Mouse (Mus musculus): ENCODE data around the gene Slc45a2.

Gene Slc45a2

GRCm38 (mm10) chr15:11004646-11005045 is 4.1 kb downstream of the Slc45a2 start:
- ATAC-seq (ENCODE audit: low TSS enrichment): no peak

- no peak; the same call in 1 of the 2 replicates for ATAC-seq (ENCODE audit: low TSS enrichment)
Observed at GRCm38 (mm10) chr15:11008756-11009155, 8.2 kb downstream of the Slc45a2 start.

DNA sequence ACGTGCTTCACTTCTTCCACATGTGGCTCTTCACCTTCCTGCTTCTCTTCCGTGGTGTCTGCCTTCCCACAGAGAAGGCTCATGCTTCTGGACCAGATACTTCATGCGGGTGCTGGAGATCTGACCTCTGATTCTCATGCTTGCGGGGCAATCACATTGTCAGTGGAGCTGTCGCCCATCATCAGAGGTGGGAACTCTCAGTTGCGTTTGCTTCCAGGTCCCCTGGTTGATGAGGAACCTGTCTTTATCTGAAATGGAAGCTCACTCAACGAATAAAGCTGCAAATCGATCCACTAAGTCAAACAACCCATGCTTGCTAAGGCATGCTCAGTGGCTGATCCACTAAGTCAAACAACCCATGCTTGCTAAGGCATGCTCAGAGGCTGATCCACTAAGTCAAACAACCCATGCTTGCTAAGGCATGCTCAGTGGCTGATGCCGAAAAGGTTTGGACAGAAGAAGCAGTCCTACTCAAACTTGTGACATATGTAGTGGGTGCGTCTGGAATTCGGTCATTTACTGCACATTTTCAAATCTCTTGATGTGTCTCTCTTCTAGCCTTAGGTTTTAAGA is 10.5 kb downstream of the Slc45a2 start:
- ATAC-seq (ENCODE audit: low TSS enrichment): no peak

DNA sequence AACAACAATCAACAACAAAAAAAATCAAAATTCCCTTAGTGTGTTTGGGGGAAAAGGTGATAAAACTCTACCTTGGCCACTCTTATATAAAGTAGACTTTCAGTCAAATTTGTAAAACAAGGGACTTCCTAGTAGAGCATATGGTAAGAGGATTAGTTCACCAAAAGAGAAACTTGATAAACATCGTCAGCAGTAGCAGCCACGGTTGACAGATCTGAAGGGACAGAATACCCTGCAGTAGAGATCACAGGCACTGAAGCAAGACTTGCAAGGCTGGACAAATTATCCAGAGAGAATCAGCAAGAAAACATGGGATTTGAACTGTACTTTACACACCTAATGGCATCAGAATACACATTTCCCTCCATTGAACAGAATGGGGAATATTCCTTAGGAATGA is 14.4 kb downstream of the Slc45a2 start:
- no peak for ATAC-seq (ENCODE audit: low TSS enrichment)

- no peak for ATAC-seq (ENCODE audit: low TSS enrichment)
Observed at GRCm38 (mm10) chr15:11026801-11027561, 26.5 kb downstream of the Slc45a2 start.

- ATAC-seq (ENCODE audit: low TSS enrichment): no peak
Observed at GRCm38 (mm10) chr15:11030188-11030587, 29.7 kb downstream of the Slc45a2 start.

DNA sequence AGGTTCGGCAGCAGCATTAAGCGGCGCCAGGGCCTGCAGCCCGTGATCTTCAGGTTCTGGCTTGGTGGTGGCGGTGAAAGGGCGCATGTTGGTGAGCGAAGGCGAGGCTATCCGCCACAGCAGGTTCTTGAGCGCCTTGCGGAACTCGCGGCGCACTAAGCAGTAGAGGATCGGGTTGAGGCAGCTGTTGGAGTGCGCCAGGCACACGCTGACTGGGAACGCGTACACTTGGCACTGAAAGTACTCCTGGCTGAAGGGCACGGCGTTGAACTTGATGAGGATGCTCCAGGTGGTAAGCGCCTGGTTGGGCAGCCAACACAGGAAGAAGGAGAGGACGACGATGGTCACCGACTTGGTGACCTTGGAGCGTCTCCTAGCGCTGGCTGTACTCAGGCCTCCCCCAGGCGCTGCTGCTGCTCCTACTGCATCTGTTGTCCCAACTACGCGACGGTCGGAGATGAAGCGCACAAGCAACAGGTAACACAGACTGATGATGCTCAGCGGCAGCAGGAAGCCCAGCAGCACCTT is 35.5 kb downstream of the Slc45a2 start:
- ATAC-seq (ENCODE audit: low TSS enrichment): no peak

DNA sequence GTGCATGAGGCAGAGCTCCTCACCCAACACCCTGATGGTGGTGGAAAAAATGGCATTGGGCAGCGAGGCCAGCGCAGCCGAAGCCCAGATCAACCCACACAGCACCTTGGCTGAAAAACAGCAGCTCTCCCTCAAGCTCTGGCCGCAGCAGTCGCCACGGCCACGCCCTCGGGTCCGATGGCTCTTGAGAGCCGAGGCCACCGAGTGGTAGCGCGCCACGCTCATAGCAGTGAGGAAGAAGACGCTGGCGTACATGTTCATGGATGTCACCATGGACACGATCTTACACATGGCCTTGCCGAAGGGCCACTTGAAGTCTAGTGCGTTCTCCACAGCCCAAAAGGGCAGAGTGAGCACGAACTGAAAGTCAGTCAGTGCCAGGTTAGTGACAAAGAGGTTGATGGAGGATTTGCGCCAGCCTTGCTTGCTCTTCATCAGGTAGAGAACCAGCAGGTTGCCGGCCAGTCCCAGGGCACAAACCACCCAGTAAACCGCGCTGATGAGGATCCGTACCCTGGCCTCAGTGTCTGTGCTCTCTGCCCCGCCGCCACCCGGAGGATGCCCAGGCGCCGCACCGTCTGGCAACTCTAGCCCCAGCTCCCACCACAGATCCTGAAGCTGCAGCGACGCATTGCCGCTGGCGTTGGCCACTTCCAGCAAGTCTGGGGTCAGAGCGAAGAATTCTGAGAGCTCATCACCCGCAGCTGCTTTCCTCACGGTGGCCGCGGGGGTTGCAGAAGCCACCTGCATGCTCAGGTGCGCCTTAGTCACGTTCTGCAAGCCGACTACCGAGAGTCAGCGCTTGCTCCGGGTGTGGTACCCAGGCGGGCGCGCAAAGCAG is 36.2 kb downstream of the Slc45a2 start:
- 0 out of 2 replicates have a peak, but pooled peaks have one; percentile 15 for ATAC-seq (ENCODE audit: low TSS enrichment)

GRCm38 (mm10) chr15:11037376-11037695 is 36.8 kb downstream of the Slc45a2 start:
- ATAC-seq (ENCODE audit: low TSS enrichment): 0 out of 2 replicates have a peak, but pooled peaks have one; percentile 18

DNA sequence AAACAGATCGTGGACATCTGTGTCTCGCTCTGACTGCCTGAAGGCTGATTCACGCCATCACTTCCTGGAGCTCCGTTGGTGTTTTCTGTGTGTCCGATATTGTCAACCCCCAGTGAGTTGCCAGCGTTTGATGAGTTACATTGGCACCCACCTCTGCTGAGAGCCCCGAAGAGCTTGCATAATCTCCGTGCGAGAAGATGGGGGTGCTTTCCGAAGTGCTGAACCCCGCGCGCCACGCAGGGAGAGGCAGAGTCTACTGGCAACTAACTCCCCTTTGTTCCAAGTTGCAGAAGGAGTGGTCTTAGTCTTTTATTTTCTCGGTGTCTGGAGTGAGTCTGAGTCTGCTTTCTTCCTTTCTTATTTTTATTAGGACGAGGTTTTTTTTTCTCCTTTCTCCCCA is 37.2 kb downstream of the Slc45a2 start, which contains the start of gene Rxfp3:
Gene Rxfp3 (minus strand): TSS at position 281 of the 400 bp plus-strand sequence.
- ATAC-seq (ENCODE audit: low TSS enrichment): 0 out of 2 replicates have a peak, but pooled peaks have one; percentile 9

DNA sequence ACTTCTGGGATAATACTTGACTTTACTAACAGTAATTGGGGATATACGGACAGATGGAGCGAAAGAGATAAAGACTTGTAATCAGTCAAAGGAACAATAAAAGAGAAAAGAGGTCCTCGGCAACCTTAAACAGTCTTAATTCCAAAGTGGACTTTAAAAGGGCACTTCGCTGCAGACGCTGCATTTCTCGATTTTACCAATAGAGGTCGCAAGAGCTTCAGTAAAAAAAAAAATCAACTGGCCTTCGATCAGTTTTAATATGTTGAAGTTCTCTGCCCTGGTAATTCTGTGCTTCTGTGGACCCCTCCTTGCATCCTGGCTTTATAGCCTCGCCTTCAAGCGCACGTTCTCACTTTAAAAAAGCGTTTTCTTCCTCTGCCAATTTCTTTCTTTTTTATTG is 38.0 kb downstream of the Slc45a2 start:
- peak; percentile 24; the same call in 1 of the 2 replicates for ATAC-seq (ENCODE audit: low TSS enrichment)

DNA sequence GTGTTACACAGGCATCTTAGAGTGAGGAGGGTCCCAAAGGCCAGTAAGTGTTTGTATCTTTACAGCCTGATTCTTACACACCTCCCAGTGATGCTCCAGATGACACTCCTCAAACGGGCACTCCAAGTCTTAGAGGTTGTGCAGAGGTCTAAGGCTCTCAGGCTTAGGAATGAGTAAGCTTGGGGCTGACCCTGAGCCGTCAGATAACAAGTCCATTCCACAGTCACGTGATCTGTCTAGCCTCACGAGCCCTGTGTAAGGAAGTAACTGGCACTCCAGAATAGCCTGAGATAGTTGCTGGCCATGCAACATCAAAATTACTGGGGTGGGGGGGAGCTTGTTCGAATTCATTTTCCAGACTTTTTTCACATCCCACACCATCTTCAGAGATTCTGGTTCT is 39.5 kb downstream of the Slc45a2 start:
- no peak for ATAC-seq (ENCODE audit: low TSS enrichment)

- no peak for ATAC-seq (ENCODE audit: low TSS enrichment)
Observed at GRCm38 (mm10) chr15:11041229-11041628, 40.7 kb downstream of the Slc45a2 start.

- ATAC-seq (ENCODE audit: low TSS enrichment): no peak
Observed at GRCm38 (mm10) chr15:11042828-11043227, 42.3 kb downstream of the Slc45a2 start.

DNA sequence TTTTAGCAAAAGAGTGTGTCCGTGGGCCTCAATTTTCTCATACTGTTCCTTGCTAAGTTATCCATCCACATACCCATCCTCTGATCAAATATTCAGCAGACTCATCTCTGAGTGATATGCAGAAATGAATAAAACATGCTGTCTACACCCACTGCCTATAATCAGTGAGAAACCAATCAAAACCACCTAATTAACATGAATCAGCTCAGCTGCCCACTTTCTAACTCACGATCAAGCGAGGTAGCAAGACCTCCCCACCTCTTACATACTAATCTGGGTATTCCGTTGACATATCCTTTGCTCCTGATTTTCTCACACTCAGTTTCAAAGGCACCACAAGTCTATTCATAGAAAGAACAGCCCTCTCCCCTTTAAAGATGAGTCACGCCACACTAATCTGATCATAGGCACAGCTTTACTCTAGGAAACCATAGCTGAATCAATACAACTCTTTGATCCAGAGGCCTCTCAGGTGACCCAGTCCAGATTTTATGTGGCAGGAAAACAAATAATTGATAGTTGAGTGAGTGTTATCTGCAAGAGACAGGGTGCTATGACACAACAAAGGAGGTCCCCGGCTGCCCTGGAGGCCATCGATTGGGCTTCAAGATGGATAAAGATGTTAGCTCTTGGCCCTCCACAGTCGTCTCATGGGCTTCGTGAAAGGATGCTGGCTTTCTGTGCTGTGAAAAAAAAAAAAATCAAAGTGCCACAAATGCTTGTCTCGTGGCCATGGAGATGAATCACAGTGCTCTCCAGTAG is 53.3 kb downstream of the Slc45a2 start:
- ATAC-seq (ENCODE audit: low TSS enrichment): no peak; the same call in 1 of the 2 replicates

GRCm38 (mm10) chr15:11054440-11055080 is 54.0 kb downstream of the Slc45a2 start:
- ATAC-seq (ENCODE audit: low TSS enrichment): no peak

GRCm38 (mm10) chr15:11062903-11063302 is 62.4 kb downstream of the Slc45a2 start:
- no peak for ATAC-seq (ENCODE audit: low TSS enrichment)

- ATAC-seq (ENCODE audit: low TSS enrichment): no peak
Observed at GRCm38 (mm10) chr15:11064160-11064557, 63.6 kb downstream of the Slc45a2 start.

DNA sequence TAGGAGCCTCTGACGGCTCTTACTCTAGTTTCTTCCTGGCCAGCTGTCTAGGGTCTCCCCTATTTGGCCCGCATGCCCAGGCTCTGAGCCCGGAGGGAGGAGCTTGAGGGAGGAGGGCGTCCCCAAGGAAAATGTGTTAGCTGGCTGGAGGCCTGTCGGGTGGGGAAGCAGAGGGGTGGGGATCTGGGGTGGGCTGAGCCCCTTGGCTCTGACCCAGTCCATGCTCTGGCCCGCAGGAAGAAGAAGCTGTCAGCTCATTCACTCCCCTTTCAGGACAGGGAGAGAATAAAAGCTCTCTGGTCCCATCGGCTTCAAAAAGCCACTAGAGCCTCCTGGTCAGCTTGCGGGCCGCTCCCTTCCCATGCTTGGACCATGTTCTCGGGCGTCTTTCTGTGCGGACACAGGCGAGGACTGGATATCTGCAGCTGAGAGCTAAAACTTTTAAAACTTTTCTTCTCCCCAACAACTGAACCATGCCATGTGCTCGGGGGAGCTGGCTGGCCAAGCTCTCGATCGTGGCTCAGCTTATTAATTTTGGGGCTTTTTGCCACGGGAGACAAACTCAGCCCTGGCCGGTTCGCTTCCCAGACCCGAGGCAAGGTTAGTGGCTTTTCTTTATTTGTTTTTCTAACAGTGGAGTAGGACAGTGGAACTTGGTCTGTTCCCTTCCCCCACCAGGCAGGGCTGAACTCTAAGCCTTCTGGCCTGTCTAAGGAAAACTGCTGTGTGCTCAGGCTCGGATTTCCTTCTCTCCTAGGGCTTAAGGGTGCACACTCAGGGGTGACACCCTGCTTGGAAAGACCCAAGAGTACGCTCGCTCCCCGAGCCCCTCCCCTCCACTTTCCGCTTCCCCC is 64.3 kb downstream of the Slc45a2 start, which contains the start of gene Adamts12:
Gene Adamts12 (plus strand): TSS at position 233 of the 854 bp plus-strand sequence.
- ATAC-seq (ENCODE audit: low TSS enrichment): 0 out of 2 replicates have a peak, but pooled peaks have one; percentile 6

Data from frontal cortex, adult (tissue).